Mouse (Mus musculus) neural tube, embryonic 12.5 days (tissue): ENCODE measurements around the gene Ccdc152. TPM values are rescaled to one million over a fixed set of nuclear protein-coding genes. Genes with fewer than 3 reads are reported as not detected.

Experiments used
- ATAC-seq: fragments of 200-750 bp; cut with Nextera tagmentation; 2 replicates; pipeline ENCODE4 v1.8.0; 2017; ENCODE audit warnings: low read depth, mild to moderate bottlenecking, moderate TSS enrichment, moderate library complexity; ENCODE audit not compliant: low FRiP score
- H3K27ac ChIP-seq: fragments of 300-500 bp; sonication (generic); 2 replicates; pipeline ENCODE4 v1.5.1; 2016
- H3K27me3 ChIP-seq: fragments of 300-500 bp; sonication (generic); replicated peaks from 2 replicates; pipeline ENCODE4 v1.6.1; 2016; ENCODE audit warnings: mild to moderate bottlenecking
- H3K36me3 ChIP-seq: fragments of 300-500 bp; sonication (generic); 2 replicates; pipeline ENCODE4 v1.6.1; 2016; ENCODE audit warnings: mild to moderate bottlenecking
- H3K4me1 ChIP-seq: fragments of 300-500 bp; sonication (generic); 2 replicates; pipeline ENCODE4 v1.6.1; 2016
- H3K4me2 ChIP-seq: fragments of 300-500 bp; sonication (generic); replicated peaks from 2 replicates; pipeline ENCODE4 v1.6.1; 2016; ENCODE audit warnings: mild to moderate bottlenecking
- H3K4me3 ChIP-seq: fragments of 300-500 bp; sonication (generic); 2 replicates; pipeline ENCODE4 v1.5.1; 2016
- H3K9ac ChIP-seq: fragments of 300-500 bp; sonication (generic); 2 replicates; pipeline ENCODE4 v1.6.1; 2016; ENCODE audit warnings: mild to moderate bottlenecking
- H3K9me3 ChIP-seq: fragments of 300-500 bp; sonication (generic); 2 replicates; pipeline ENCODE4 v1.6.1; 2016; ENCODE audit warnings: mild to moderate bottlenecking
- WGBS: fragments of 180-500 bp; shearing (Covaris S2); methylation state at CpG from one replicate; pipeline ENCODE4 v1.1.7; 2016; 5-methylcytosine and 5-hydroxymethylcytosine counted together
- polyA plus RNA-seq: library from polyadenylated mRNA; unstranded; fragments of >200 nt; fragmentation: Nextera tagmentation; extraction: Ambion mirVana; gene quantifications from 2 replicates; pipeline ENCODE4 v1.2.1, GENCODE M21; 2016

Ccdc152 gene
- polyA plus RNA-seq, 1 experiment from 2014 or later, result 0.28 TPM

DNA sequence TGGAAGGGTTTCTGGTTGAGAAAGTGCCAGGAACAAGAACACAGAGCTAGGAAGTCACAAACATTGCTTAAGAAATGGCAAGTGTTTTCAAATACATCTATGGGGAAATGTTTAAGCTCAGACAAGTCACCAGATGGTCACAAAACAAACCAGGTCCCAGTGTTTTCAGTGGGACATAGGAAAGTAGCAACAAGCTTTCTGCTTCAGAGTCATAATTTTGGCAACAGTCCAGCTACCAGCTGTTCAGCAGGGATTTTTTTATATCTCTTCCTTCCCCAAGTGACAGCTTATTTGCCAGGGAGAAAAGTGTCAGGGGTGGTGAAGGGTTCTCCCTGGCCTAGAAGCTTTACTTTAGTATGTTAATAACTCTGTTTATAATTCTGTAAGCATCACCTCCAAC lies 9.6 kb upstream of the Ccdc152 start:
- Histone ChIP-seq H3K4me1 (no peaks in the 10 kb centered on the region), H3K9ac (no peak overlapping the region)

GRCm38 (mm10) chr15:3309856-3310255 lies 6.5 kb upstream of the Ccdc152 start:
- WGBS, result 89% methylated on average over 3 of the region's 3 CpGs
- Histone ChIP-seq H3K27me3 (no peaks in the 10 kb centered on the region), H3K4me2 (no peak overlapping the region), H3K4me3 (no peak overlapping the region), H3K9ac (no peak overlapping the region), H3K9me3 (no peaks in the 10 kb centered on the region), H3K27ac (no peak overlapping the region), H3K36me3 (no peaks in the 10 kb centered on the region), H3K4me1 (no peaks in the 10 kb centered on the region)
- no peak for ATAC-seq

More for the DNA sequence above, 9.6 kb upstream of the Ccdc152 start:
- Histone ChIP-seq H3K4me3 (no peak overlapping the region), H3K27ac (no peak overlapping the region), H3K4me2 (no peak overlapping the region), H3K9me3 (no peaks in the 10 kb centered on the region), H3K36me3 (no peaks in the 10 kb centered on the region), H3K27me3 (no peaks in the 10 kb centered on the region)
- ATAC-seq, result no peak

DNA sequence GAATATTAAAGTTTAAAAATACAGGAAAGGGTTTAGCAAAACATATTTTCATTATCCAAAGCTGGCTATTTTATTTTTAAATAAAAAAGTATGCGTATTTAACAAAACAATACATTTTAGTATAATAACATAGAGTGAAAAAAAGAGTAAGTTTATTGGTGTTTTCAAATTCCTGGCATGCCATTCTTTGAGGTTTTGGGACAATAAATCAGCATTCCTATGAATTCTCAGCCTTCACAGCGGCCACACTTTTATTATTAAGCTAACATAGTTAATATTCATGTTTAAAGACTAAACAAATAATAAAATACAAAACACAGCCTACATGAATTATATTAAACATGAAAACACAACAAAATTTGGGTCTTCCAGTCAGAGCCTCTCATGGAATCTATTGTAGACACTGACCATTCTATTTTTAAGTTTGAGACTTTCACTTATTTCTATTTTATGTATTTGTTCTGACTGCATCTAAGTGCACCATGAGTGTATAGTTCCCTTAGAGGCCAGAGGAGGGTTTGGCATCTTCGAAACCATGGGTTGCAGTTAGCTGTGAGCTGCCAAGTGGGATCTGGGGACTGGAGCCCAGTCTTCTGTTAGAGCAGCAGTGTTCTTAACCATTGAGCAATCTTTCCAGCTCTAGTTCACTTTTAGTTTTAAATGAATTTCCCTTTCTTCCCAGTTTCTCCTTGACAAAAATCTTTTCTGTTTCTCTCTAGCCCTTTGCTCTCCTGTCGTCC lies 2.8 kb downstream of the Ccdc152 start:
- no peak for ATAC-seq
- Histone ChIP-seq H3K27ac (no peak overlapping the region), H3K4me3 (no peak overlapping the region), H3K4me1 (no peaks in the 10 kb centered on the region), H3K36me3 (no peaks in the 10 kb centered on the region), H3K4me2 (no peak overlapping the region), H3K27me3 (no peaks in the 10 kb centered on the region), H3K9ac (no peak overlapping the region), H3K9me3 (no peaks in the 10 kb centered on the region)
- WGBS, result 78% methylated on average over 4 of the region's 4 CpGs

- Histone ChIP-seq H3K36me3 (no peaks in the 10 kb centered on the region), H3K4me2 (no peak overlapping the region), H3K27ac (no peak overlapping the region), H3K9ac (no peak overlapping the region), H3K4me3 (no peak overlapping the region), H3K27me3 (no peaks in the 10 kb centered on the region), H3K9me3 (no peaks in the 10 kb centered on the region), H3K4me1 (no peaks in the 10 kb centered on the region)
- WGBS, result 88% methylated on average over 8 of the region's 8 CpGs
- no peak for ATAC-seq
Measured at GRCm38 (mm10) chr15:3297615-3298014, 5.7 kb downstream of the Ccdc152 start.

GRCm38 (mm10) chr15:3295986-3296385 lies 7.3 kb downstream of the Ccdc152 start:
- H3K9me3 ChIP-seq, result no peaks in the 10 kb centered on the region
- no peaks in the 10 kb centered on the region for H3K36me3 ChIP-seq
- 88% methylated on average over 1 of the region's 1 CpGs for WGBS
- H3K4me3 ChIP-seq, result no peak overlapping the region
- H3K27ac ChIP-seq, result no peak overlapping the region
- ATAC-seq, result no peak
- H3K9ac ChIP-seq, result no peak overlapping the region
- no peak overlapping the region for H3K4me2 ChIP-seq
- no peaks in the 10 kb centered on the region for H3K27me3 ChIP-seq
- H3K4me1 ChIP-seq, result no peaks in the 10 kb centered on the region

GRCm38 (mm10) chr15:3293477-3293876 lies 9.8 kb downstream of the Ccdc152 start:
- Histone ChIP-seq H3K27me3 (no peaks in the 10 kb centered on the region), H3K4me1 (no peaks in the 10 kb centered on the region), H3K27ac (no peak overlapping the region), H3K9me3 (no peaks in the 10 kb centered on the region), H3K36me3 (no peaks in the 10 kb centered on the region), H3K4me2 (no peak overlapping the region), H3K9ac (no peak overlapping the region), H3K4me3 (no peak overlapping the region)
- ATAC-seq, result no peak
- 59% methylated on average over 1 of the region's 1 CpGs for WGBS

DNA sequence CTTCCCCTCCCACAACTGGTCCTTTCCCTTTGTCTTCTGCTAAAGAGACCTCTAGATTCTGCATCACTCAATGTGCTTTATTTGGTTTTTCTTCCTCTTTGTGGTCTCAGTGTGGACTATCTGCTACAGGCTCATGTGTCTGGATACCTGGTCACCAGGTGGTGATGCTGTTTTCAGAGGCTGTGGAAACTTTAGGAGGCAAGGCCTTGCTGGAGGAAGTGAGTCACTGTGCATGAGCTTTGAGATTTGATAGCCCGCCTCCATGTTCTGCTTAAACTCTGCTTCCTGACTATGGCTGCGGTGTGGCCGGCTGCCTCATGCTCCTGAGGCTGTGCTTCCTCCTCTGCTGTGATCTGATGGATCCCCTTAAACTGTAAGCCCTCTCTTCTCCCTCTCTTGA lies 12.9 kb downstream of the Ccdc152 start:
- 89% methylated on average over 3 of the region's 3 CpGs for WGBS
- no peak overlapping the region for H3K9ac ChIP-seq
- no peaks in the 10 kb centered on the region for H3K36me3 ChIP-seq
- H3K27me3 ChIP-seq, result no peaks in the 10 kb centered on the region
- no peaks in the 10 kb centered on the region for H3K4me1 ChIP-seq
- no peaks in the 10 kb centered on the region for H3K9me3 ChIP-seq
- H3K4me2 ChIP-seq, result no peak overlapping the region
- no peak overlapping the region for H3K27ac ChIP-seq
- ATAC-seq, result no peak
- H3K4me3 ChIP-seq, result no peak overlapping the region

GRCm38 (mm10) chr15:3286032-3286431 lies 17.3 kb downstream of the Ccdc152 start:
- Histone ChIP-seq H3K36me3 (no peaks in the 10 kb centered on the region), H3K27ac (no peak overlapping the region), H3K9me3 (no peaks in the 10 kb centered on the region), H3K27me3 (no peaks in the 10 kb centered on the region), H3K4me3 (no peak overlapping the region), H3K4me2 (no peak overlapping the region), H3K4me1 (no peaks in the 10 kb centered on the region), H3K9ac (no peak overlapping the region)
- ATAC-seq, result no peak

- Histone ChIP-seq H3K9ac (no peak overlapping the region), H3K4me1 (no peaks in the 10 kb centered on the region), H3K27ac (no peak overlapping the region), H3K4me3 (no peak overlapping the region), H3K9me3 (no peaks in the 10 kb centered on the region), H3K36me3 (no peaks in the 10 kb centered on the region), H3K27me3 (no peaks in the 10 kb centered on the region), H3K4me2 (no peak overlapping the region)
- WGBS, result 75% methylated on average over 1 of the region's 1 CpGs
- no peak for ATAC-seq
Measured at GRCm38 (mm10) chr15:3281737-3282136, 21.6 kb downstream of the Ccdc152 start.

- Histone ChIP-seq H3K9me3 (no peaks in the 10 kb centered on the region), H3K4me3 (no peak overlapping the region), H3K27me3 (no peaks in the 10 kb centered on the region), H3K4me2 (no peak overlapping the region), H3K27ac (no peak overlapping the region), H3K9ac (no peak overlapping the region), H3K4me1 (no peaks in the 10 kb centered on the region), H3K36me3 (no peaks in the 10 kb centered on the region)
- no peak for ATAC-seq
Measured at GRCm38 (mm10) chr15:3281216-3281615, 22.1 kb downstream of the Ccdc152 start.

GRCm38 (mm10) chr15:3279242-3279641 lies 24.1 kb downstream of the Ccdc152 start:
- Histone ChIP-seq H3K27ac (no peak overlapping the region), H3K27me3 (no peaks in the 10 kb centered on the region), H3K4me2 (no peak overlapping the region), H3K4me1 (no peaks in the 10 kb centered on the region), H3K9me3 (no peaks in the 10 kb centered on the region), H3K4me3 (no peak overlapping the region), H3K9ac (no peak overlapping the region), H3K36me3 (no peaks in the 10 kb centered on the region)
- 84% methylated on average over 7 of the region's 7 CpGs for WGBS
- no peak for ATAC-seq

DNA sequence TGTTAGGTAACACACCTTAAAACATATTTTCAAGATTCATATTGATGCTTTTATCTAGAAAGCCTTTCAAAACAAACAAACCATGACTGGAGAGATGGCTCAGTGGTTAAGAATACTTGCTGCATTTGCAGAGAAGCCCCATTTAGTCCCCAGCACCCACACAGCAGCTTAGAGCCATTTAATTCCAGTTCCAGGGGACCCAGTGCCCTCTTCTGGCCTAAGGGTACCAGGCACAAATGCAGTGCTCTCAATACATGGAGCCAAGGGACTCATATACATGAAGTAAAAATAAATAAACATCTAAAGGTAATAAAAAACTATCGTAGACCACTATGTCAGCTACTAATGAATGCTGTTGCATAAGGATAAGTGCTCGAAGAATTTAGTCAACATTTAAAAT lies 25.9 kb downstream of the Ccdc152 start:
- Histone ChIP-seq H3K4me1 (no peaks in the 10 kb centered on the region), H3K27ac (no peak overlapping the region), H3K27me3 (no peaks in the 10 kb centered on the region), H3K36me3 (no peaks in the 10 kb centered on the region), H3K9ac (no peak overlapping the region), H3K4me2 (no peak overlapping the region), H3K9me3 (no peaks in the 10 kb centered on the region), H3K4me3 (no peak overlapping the region)
- WGBS, result 89% methylated on average over 2 of the region's 2 CpGs
- ATAC-seq, result no peak

- no peak overlapping the region for H3K4me3 ChIP-seq
- H3K4me2 ChIP-seq, result no peak overlapping the region
- H3K27me3 ChIP-seq, result no peaks in the 10 kb centered on the region
- no peaks in the 10 kb centered on the region for H3K36me3 ChIP-seq
- WGBS, result 78% methylated on average over 1 of the region's 1 CpGs
- H3K27ac ChIP-seq, result no peak overlapping the region
- peaks cover 9% of the 10 kb centered on the region; the same call in 1 of the 2 replicates for H3K4me1 ChIP-seq
- ATAC-seq, result no peak
- H3K9ac ChIP-seq, result no peak overlapping the region
- H3K9me3 ChIP-seq, result no peaks in the 10 kb centered on the region
Measured at GRCm38 (mm10) chr15:3273191-3273590, 30.1 kb downstream of the Ccdc152 start.
